Mouse (Mus musculus) olfactory bulb, adult 2 months (tissue): ENCODE measurements around the gene Zglp1.

Source experiments
- CTCF ChIP-seq: fragments of 200-500 bp; IDR thresholded peaks from 2 replicates; pipeline ENCODE4 v1.5.1; 2012; ENCODE audit warnings: low read depth, mild to moderate bottlenecking, low read length, moderate library complexity; ENCODE audit not compliant: insufficient read depth
- POLR2A ChIP-seq: fragments of 200-500 bp; IDR thresholded peaks from 2 replicates; pipeline ENCODE4 v1.6.1; 2012; ENCODE audit warnings: mild to moderate bottlenecking, low read depth, low read length, moderate library complexity; ENCODE audit not compliant: insufficient read depth

GRCm38 (mm10) chr9:21034481-21035085, 32.3 kb downstream of the Zglp1 start:
- 0 out of 2 replicates have a peak, but pooled peaks have one; percentile 8 for TF ChIP-seq CTCF
- no peak for TF ChIP-seq POLR2A
